Mouse (Mus musculus): ENCODE data around the gene Abcc8.

DNA sequence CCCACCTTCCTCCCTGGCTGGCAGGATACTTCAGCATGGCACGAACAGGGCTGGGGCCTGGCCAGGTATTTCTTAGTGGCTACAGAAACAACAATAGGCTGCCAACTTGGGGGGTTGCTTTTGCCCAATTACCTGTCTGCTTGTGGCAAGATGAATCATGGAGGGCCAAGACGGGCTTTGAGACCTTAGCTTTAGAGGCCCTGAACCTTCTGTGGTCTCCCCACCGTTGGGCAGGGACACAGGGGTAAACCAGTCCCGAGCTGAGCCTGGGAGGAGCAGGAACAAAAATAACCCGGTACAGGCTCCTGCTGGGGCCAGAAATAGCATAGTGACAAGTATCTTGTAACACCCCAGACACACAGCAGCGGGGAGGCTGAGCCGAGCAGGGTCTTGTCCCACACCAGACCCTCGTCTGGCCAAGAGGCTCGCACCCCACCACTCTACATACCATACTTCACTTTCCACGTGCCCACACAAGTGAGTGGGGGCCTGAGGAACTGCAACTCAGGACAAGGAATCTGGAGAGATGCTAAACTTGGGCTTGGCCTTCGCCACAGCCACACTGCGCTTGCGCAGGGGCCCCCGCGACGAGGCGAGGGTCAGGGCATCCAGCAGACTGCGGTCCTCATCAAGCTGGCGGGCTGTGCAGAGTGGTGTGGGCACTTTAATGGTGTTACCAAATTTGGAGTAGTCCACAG, 81.5 kb downstream of the Abcc8 start:
- TF ChIP-seq CTCF (IDR thresholded peaks at IDR 0.05; ENCODE audit: control insufficient read depth, insufficient read depth, insufficient read length): no peak
- TF ChIP-seq MAX (IDR thresholded peaks at IDR 0.05): no peak
